Mouse (Mus musculus) adrenal gland, postnatal 4 days (tissue): Measurements from ENCODE around the gene Foxa2. TPM values are rescaled to one million over a fixed set of nuclear protein-coding genes. Genes with fewer than 3 reads are reported as not detected.

Source experiments
- DNase-seq, 2 experiments: peaks; one replicate each; pipeline ENCODE4 v3.0.0; 2021 to 2022; ENCODE audit warnings: low spot score in 2 of 2, mixed read lengths in 2 of 2
- total RNA-seq, 2 experiments: library from RNA; stranded (reverse); gene quantifications; 2 replicates each; pipeline ENCODE4 v1.2.3; 2021

The Foxa2 gene
- total RNA-seq, 2 experiments from 2014 or later: 1.4 to 1.8 TPM

DNA sequence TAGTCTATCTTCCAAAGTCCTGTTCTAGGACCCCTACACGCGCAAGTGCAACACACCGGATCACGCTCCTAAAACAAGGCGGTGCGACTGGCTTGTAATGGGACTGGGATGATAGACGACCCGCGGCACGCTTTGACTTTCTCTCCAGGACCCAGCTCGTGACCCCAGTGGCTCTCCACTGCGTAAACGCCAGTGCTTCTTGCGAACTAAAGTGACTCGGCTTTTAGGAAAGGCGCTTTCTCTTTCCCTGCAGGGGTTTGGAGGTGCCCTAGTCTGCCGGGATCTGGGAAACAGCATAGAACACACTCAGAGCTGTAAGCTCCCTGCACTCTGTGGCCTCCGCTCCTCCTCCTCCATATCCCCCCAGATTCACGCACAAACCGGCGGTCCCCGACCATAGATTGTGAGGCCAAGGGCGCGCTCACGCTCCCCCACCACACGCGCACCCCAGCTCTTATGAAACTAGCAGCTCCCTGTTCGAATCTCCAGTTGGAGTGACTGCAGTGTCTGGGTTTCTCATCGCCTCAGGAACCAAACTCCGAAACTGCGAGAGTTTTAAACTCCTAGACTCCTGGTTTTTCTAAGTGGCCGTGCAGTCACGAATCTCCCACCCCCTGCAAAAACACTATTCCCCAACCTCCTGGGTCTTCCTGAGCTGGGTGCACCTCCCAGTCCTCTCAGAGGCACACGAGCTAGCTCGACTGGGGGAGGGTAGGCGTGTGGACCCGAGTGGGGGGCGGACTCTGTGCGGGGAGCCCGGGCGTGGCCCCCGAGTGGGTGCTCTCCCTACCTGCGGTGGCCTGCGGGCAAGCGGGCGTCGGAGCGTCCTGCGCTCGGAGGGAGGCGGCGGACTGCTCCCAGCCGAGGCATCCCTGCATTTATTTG is 7.2 kb downstream of the Foxa2 start:
- no peak for DNase-seq

DNA sequence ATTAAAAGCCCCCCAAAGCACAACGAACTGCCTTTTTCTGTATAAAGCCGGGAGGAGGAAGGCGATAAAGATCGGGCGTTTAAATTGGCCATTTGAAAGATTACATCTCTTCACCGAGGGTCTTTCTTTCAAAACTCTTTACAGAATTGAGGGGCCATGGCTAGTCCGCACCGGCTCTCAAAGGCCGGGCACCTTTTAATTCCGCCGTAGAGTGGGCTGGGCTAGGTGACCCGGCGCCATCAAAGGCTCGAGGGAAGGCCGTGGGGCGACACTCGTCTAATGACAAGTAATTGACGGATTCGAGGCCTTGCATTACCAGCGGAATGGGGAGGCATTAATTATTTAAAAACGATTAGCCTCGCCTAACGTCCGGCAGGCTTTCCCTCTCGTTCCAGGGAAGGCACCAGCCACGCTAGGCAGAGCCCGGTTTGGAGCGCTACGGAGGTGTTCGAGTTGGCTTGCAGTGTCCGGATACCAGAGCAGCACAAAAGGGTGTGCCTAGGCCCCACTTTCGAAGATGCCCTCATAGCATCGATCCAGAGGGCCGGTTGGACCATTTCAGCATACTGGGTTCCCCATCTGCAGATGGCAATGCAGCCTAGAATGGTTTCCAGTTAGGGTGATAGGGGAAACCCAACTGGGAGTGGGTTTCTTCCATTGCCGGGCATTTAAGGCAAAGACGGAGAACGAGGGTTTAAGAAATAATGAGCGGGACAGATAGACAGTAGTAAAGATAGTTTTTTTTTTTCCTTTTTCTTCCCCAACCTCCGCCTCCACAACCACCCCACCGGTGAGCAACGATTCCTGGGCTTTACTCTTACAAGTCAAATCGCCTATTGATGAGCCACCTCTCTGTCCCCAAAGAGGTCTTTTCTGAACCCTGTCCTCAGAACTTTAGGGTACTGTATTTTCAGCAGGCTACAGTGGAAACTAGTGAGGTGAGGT is 8.1 kb downstream of the Foxa2 start:
- DNase-seq: no peak

DNA sequence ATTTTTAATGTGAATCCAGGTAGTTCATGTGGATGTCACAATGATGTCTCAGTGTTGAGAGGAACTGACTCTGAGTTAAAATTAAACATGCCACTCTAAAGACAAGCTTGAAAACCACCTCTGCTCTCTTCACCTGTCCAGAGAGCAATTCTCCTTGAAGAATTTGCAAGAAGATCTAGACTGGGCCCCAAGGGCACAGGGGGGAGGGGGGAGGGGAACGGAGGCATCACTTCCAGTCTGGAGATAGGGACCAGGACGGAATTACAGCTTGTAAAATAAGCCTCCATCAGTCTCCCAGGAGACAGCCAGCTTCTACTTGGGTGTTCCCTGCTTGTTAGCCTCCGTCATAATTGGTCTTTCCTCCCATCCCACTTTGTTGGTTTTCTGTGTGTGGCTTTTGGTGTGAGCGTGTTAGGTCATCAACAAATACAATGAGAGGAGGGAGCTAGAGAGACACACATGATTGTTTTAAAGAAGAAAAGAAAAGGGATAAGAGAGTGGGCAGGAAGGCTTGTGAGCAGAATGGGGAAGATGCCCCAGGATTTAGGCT is 10.1 kb downstream of the Foxa2 start:
- DNase-seq: no peak

DNA sequence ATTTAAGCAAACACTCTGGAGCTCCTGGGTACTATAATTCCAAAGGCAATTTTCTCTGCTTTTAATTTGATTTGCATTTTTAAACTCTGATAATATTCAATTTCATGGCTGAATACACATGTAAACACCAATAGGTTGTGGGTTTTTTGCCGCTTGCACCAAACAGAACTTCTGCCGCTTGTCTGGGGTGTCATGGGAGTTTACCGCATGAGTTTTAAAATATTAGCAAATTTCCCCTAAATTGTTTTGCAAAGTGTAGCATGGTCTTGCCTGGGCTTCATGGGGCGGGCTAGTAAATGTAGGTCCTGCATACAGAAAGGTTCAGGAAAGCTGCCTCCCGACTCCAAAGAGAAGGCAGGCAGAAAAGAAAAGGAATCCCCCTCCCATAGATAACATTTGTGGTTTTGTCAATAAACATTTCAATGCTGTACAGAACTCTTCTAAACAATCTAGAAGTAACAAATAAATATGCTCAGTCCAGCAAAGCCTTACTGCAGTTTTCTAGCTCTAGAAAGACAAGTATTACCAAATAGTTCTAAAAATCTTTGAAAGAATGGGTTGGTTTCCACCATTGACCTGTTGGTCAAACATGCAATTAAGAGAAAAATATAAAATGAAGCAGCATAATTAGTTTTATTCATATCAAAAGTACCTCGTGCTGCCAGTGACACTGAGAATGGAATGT is 15.6 kb downstream of the Foxa2 start:
- no peak for DNase-seq

DNA sequence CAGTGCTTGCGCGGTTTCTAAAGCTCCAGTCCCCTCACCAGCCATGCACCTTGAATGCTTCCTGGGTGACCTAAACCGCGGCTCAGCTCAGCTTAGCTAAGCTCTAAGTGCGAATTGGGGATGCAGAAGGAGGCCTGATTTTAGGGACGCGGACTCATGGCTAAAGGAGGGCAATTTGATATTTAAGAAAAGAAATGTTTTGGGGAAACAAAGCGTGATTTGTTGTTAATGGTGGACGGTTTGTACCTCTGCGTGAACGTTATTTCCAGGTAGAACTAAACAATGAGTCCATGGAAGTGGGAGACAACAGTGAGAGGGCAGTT is 16.2 kb downstream of the Foxa2 start:
- no peak for DNase-seq

DNA sequence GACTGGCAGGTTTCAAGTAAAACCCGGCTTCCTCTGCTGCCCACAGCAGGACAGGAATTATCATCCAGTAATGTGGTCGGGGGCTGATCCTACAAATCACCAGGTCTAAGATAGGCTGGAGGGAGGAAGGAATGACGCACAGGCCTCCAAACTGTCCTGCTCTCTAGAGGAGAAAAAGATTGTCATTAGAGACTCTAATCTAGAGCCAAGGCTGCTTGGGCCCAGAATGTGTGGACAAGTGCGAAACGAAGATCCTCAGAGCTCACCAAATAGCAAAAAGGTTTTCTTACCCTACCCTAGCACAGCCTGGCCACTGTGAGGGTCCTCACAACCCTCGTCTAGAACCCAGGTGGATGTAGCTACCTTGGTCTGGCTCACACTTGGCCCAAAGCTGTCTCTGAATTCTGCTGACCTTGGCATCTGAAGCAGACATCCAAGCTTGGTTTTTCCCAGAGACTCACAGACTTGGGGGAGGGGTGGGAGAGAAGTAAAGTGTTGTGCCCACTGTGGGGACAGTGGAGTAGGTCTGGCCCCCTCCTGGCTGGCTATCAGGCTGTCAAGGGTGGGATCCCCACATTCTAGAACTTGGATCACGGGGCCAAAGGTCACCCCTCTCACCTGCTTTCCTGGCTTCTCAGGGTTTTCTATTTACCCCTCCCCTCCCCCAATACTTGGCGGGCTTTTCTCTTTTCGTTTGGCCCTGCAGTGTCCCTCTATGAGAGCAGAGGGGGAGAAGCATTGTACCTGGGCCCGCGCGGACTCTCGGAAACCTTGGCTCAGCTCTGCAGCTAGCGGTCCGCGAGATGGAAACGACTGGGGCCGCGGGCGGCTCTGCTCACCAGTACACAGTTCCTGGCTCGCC is 16.8 kb downstream of the Foxa2 start:
- DNase-seq: no peak

DNA sequence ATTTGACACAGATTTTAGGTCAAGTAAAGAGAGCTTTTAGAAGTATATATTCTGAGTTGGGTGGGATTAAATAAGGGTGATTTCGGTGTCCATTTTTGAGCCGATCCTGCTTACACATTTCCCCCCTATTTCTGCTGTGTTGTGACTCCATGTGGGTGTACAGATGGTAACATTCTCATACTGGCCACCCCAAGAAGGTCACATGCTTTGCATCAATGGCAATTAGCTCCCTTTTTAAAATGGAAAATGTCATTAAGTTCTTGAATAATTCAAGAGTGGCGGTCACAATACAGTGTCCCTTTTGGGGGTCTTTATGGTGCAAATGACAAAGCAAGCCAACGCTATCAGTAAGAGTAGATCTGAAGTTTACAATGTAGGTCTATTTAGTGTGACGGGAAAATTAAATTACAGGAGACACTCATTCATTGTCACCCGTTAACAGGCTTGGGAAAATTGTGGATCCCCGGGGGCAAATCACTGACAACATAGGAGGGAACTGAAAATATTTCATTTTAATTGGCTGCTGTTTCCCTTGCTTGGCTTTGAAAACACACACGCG is 17.6 kb downstream of the Foxa2 start:
- no peak for DNase-seq

DNA sequence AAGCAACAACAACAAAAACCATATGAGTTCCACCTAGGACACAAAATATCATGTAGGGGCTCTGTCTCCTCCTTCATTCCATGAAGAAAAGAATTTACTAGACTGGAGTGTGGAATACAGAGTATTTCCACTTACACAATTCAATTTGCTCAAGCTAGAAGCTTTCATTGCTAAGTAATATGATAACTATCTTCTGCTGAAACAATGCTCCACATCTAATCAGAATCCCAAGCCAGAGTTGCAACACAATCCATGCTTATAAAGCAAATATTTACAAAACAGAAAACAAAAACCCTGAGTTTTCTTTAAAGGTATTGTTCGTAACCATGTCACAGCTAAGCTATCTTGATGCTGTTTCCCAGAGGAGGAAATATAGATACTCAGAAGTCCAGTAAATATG is 20.4 kb downstream of the Foxa2 start:
- no peak for DNase-seq

DNA sequence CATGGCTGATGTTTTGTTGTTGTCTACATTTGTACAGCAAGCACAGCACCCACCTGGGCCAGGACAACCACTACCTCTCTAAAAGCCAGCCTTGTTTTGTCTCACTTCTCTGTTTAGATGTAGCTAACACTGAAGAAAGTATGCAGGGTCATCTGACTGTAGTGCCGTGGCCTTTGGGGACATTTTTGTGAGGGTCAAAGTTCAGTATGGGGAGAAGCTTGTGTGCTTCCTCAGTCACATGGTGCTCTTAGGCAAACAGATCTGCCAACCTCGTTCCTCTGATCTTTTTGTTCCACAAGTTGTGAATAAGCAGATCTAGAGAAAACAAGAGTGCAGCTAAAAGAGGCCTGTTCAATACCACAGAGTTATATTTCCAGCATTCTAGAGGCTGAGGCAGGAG is 21.3 kb downstream of the Foxa2 start:
- no peak for DNase-seq

DNA sequence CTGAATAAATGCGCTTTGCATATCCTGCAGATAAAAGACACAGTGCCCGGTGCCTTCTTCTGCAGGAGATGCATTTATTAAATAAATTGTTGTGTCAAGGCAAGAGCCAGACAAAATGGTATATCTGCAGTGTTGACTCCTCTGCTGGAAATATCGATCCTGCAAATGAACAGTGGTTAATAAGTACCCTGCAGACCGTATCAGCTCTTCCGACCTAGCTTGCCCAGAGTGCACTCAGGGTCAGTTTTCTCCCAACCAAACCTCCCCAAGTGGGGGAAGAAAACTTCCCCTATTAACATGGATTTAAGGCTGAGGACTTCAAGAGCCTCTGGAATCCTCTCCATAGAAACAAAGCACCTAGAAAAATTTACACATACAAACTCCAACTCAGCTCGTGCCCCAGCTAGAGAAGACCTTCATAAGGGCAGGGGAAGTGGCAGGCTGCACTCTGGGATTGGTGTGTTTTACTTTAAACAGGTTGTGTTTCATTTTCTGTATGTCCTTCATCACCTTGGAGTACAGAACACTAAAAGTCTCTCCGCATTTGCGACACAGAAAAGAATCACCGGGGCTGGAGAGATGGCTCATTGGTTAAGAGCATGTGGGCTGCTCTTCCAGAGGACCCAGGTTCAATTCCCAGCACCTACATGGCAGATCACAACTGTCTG is 22.4 kb downstream of the Foxa2 start:
- no peak for DNase-seq

DNA sequence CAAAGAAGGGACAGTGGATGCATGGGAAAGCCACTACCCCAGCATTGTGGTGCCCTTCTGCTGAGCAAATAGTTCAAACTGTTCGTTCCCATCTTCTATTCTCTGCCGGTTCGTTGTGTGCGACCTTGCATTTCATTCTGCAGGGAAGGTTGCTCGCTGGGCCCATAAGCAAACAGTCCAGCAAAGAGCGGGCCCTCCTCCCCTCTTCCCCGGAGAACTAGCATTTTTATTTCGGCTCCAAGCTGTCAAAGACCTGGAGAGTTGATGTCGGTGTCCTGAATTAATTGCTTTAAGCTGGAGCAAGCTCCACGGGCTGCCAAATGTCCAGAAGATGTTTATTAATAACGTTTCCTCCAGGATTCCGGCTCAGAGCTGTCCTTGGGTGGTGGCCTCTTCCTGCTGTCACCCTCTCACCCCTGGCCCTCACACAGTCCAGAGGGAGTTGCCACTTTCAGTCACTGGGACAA is 23.4 kb downstream of the Foxa2 start:
- DNase-seq: no peak

DNA sequence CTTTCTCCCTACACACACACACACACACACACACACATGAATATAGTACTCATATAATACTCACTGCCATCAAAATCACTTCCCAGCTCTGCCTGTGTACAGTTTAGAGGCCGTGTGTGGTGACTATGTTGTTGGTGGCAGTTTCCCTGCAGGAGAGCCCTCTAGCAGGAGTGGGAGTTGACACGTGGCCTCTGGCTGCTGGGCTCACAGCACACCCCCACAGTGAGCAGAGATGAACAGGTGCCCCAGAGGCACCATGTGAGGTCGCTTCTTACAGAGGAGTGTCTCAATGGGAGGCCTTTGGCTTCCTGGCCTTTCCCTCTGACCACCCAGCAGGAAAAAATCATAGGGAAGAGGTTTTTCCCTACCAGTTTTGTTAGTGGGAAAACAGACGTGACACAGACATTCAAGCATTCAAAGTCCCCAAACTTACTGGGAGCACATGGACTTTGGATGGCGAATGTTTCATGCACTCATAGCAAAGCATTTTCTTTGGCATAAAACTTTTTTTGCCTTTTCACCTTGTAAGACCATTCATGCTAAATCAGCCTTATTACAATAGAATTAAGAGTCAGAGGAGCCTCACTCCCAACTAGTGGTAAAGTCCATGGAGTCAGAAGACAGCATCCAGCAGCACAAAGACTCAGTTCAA is 24.7 kb downstream of the Foxa2 start:
- no peak for DNase-seq

DNA sequence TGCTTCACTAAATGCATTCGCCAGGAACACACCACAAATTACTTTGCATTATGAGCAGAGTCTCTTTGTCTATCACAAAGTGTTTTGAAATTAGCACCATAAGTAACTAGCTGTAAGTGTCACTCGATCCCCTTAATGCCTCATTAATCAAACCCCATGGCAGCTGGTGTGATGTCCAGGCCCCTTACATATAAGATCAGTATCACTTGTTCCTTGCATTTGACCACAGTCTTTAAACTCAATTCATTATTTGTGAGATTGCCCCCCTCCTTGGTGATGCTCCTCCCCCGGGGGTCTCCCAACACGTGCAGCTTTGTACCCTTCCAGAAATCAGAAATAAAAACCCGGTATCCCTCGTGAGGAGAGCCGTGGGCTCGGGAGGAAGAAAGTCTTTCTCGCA is 25.8 kb downstream of the Foxa2 start:
- no peak for DNase-seq

DNA sequence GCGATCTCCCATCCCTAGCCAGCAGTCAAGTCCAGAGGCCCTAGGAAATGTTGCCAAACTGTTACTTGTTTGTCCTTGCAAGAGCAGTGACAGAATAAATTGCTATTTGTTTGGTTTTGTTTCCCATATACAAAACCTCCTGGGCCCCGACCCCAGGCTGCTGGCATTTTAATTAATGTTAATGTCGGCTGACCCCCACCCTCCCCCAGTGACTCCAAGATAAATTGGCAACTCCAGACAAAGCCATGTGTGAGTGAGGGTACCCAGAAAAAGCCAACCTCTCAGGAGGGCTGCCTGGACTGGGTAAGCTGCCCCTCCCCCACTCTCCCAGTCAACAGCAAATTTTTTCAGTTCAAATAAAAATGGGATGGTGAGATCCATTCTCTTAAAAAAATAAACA is 26.6 kb downstream of the Foxa2 start:
- DNase-seq: no peak

DNA sequence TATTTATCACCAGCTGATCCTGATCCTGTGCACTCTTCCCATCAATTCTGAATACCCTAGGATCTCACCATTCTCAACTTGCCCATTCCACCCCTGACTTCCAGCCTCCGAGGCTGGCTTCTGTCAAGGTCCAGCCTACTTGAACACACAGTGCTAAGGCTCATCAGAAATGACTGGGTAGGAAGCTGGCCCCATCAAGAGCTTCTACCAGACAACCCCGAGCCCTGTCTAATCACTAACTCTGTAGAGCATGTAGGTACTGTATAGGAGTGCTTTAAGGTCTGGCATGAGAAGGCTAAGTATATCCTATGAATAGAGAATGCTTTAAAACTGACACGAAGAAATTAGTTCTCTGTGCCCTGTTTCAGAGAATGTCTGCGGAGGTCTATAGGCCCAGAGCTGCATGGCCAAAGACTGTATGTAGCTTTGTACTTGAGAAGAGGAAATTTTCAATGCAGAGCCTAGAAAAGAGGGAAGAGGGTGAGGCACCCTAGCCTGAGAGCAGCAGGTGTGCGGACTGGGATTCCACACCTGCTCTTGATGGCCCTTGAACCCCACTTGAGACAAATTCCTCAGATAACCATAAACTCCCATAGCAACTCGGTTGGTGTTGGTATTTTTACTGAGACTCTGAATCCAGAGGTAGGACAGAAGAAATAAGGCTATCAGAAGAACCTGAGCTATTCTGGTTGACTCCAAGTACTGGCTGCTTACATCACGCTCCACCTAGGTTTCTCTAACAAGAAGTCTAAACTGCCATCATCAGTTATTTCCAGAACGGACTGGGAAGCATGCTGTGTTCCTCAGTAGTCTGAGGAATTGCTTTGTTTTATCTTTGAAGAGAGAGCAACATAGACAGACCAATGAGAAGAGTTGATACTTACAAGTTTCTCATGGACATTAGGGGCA is 28.7 kb downstream of the Foxa2 start:
- no peak for DNase-seq

DNA sequence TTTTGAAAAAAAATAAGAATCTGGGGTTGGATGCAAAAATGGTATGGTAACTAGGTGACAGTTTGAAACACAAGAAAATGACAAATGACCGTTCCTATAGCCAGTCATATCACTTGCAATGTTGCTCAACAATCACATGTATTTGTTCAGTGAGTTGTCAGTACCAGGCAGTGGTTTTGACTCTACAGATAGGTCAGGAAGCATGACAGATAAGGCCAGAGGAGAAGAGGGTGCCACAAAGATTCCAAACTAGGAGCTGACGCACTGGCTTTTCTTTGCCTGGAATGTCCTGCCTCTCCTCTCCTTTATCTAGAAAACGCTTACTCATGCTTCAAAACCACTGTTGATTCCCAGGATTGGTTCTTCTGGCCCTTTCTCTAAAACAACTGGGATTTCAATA is 33.4 kb downstream of the Foxa2 start:
- DNase-seq: no peak

DNA sequence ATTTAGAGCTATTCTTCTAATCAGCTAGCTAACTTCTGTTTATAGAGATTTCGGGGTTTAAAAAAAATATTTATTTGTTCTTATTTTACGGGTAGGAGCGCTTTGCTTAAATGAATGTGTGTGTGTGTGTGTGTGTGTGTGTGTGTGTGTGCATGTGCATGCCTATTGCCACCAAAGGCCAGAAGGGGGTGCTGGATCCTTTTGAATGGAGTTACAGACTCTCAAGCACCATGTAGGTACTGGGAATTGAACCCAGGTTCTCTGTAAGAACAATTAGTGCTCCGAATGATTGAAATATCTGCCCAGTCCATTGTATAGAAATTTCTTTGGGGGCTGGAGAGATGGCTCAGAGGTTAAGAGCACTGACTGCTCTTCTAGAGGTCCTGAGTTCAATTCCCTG is 37.7 kb downstream of the Foxa2 start:
- no peak for DNase-seq
